Mouse (Mus musculus): ENCODE measurements around the gene Fkbp1b. TPM values are rescaled to one million over a fixed set of nuclear protein-coding genes. Genes with fewer than 3 reads are reported as not detected.

Gene Fkbp1b
- polyA plus RNA-seq, 1 experiment from 2014 or later = 7.4 TPM

- no peaks in the 10 kb centered on the region for H3K9me3 ChIP-seq
- no peak overlapping the region for H3K4me2 ChIP-seq
- no peak overlapping the region for H3K9ac ChIP-seq
- H3K27ac ChIP-seq = no peak overlapping the region
- ATAC-seq (ENCODE audit: borderline replicate concordance, extremely low read depth, low FRiP score, low TSS enrichment) = peak; percentile 10; the same call in 1 of the 2 replicates
- 63% methylated on average over 5 of the region's 5 CpGs for WGBS
- no peak overlapping the region for H3K4me3 ChIP-seq
- peaks cover 23% of the 10 kb centered on the region for H3K4me1 ChIP-seq
- H3K27me3 ChIP-seq = no peaks in the 10 kb centered on the region
- no peaks in the 10 kb centered on the region for H3K36me3 ChIP-seq
Observed at GRCm38 (mm10) chr12:4872983-4873477, 31.6 kb upstream of the Fkbp1b start.

- Histone ChIP-seq H3K27ac (no peak overlapping the region), H3K27me3 (no peaks in the 10 kb centered on the region), H3K4me2 (no peak overlapping the region), H3K9ac (no peak overlapping the region), H3K4me1 (peaks cover 23% of the 10 kb centered on the region), H3K4me3 (no peak overlapping the region), H3K36me3 (no peaks in the 10 kb centered on the region), H3K9me3 (no peaks in the 10 kb centered on the region)
- no peak for ATAC-seq (ENCODE audit: borderline replicate concordance, extremely low read depth, low FRiP score, low TSS enrichment)
- WGBS = 51% methylated on average over 4 of the region's 4 CpGs
Observed at GRCm38 (mm10) chr12:4872273-4872672, 30.9 kb upstream of the Fkbp1b start.

GRCm38 (mm10) chr12:4871260-4871659, 29.9 kb upstream of the Fkbp1b start:
- Histone ChIP-seq H3K9me3 (no peaks in the 10 kb centered on the region), H3K4me3 (no peak overlapping the region), H3K27me3 (no peaks in the 10 kb centered on the region), H3K4me2 (no peak overlapping the region), H3K9ac (no peak overlapping the region), H3K36me3 (no peaks in the 10 kb centered on the region), H3K4me1 (peaks cover 23% of the 10 kb centered on the region), H3K27ac (no peak overlapping the region)
- WGBS = 89% methylated on average over 5 of the region's 5 CpGs
- no peak for ATAC-seq (ENCODE audit: borderline replicate concordance, extremely low read depth, low FRiP score, low TSS enrichment)

GRCm38 (mm10) chr12:4868924-4869323, 27.5 kb upstream of the Fkbp1b start:
- no peak overlapping the region for H3K4me3 ChIP-seq
- WGBS = 79% methylated on average over 8 of the region's 8 CpGs

GRCm38 (mm10) chr12:4864338-4864690, 22.9 kb upstream of the Fkbp1b start:
- peak overlapping the region; percentile 71; the same call in 1 of the 2 replicates for H3K27ac ChIP-seq
- ATAC-seq (ENCODE audit: borderline replicate concordance, extremely low read depth, low FRiP score, low TSS enrichment) = no peak; the same call in 1 of the 2 replicates
- H3K4me3 ChIP-seq = no peak overlapping the region
- H3K36me3 ChIP-seq = no peaks in the 10 kb centered on the region
- H3K9me3 ChIP-seq = no peaks in the 10 kb centered on the region
- H3K4me1 ChIP-seq = peaks cover 18% of the 10 kb centered on the region
- H3K4me2 ChIP-seq = no peak overlapping the region
- H3K9ac ChIP-seq = no peak overlapping the region
- H3K27me3 ChIP-seq = no peaks in the 10 kb centered on the region
- 59% methylated on average over 4 of the region's 4 CpGs for WGBS

More at GRCm38 (mm10) chr12:4868924-4869323, 27.5 kb upstream of the Fkbp1b start:
- H3K4me1 ChIP-seq = peaks cover 17% of the 10 kb centered on the region
- no peak for ATAC-seq (ENCODE audit: borderline replicate concordance, extremely low read depth, low FRiP score, low TSS enrichment)
- no peak overlapping the region for H3K4me2 ChIP-seq
- no peak overlapping the region for H3K9ac ChIP-seq
- no peak overlapping the region for H3K27ac ChIP-seq
- no peaks in the 10 kb centered on the region for H3K27me3 ChIP-seq
- H3K9me3 ChIP-seq = no peaks in the 10 kb centered on the region
- H3K36me3 ChIP-seq = no peaks in the 10 kb centered on the region

GRCm38 (mm10) chr12:4863654-4864337, 22.4 kb upstream of the Fkbp1b start:
- peaks cover 18% of the 10 kb centered on the region for H3K4me1 ChIP-seq
- no peaks in the 10 kb centered on the region for H3K9me3 ChIP-seq
- no peaks in the 10 kb centered on the region for H3K27me3 ChIP-seq
- no peak overlapping the region for H3K4me2 ChIP-seq
- 30% methylated on average over 4 of the region's 4 CpGs for whole genome bisulfite sequencing
- H3K9ac ChIP-seq = no peak overlapping the region
- ATAC-seq (ENCODE audit: borderline replicate concordance, extremely low read depth, low FRiP score, low TSS enrichment) = peak; percentile 71; the same call in 1 of the 2 replicates
- peak overlapping the region; percentile 71 for H3K27ac ChIP-seq
- no peaks in the 10 kb centered on the region for H3K36me3 ChIP-seq
- H3K4me3 ChIP-seq = no peak overlapping the region

GRCm38 (mm10) chr12:4862672-4863071, 21.3 kb upstream of the Fkbp1b start:
- no peaks in the 10 kb centered on the region for H3K36me3 ChIP-seq
- no peaks in the 10 kb centered on the region for H3K9me3 ChIP-seq
- no peaks in the 10 kb centered on the region for H3K27me3 ChIP-seq
- no peak overlapping the region for H3K9ac ChIP-seq
- no peak overlapping the region for H3K4me3 ChIP-seq
- no peak overlapping the region for H3K4me2 ChIP-seq
- WGBS = 84% methylated on average over 4 of the region's 4 CpGs
- H3K27ac ChIP-seq = peak overlapping the region; percentile 26; the same call in 1 of the 2 replicates
- ATAC-seq (ENCODE audit: borderline replicate concordance, extremely low read depth, low FRiP score, low TSS enrichment) = no peak
- H3K4me1 ChIP-seq = peaks cover 18% of the 10 kb centered on the region

- Histone ChIP-seq H3K4me3 (no peak overlapping the region), H3K9ac (no peak overlapping the region), H3K9me3 (no peaks in the 10 kb centered on the region), H3K27ac (0 out of 2 replicates have a peak overlapping the region, but pooled peaks have one; percentile 6), H3K4me2 (no peak overlapping the region), H3K36me3 (peaks cover 12% of the 10 kb centered on the region), H3K4me1 (peaks cover 15% of the 10 kb centered on the region), H3K27me3 (no peaks in the 10 kb centered on the region)
- 37% methylated on average over 11 of the region's 11 CpGs for WGBS
- ATAC-seq (ENCODE audit: borderline replicate concordance, extremely low read depth, low FRiP score, low TSS enrichment) = no peak
Observed at GRCm38 (mm10) chr12:4859241-4859914, 18.0 kb upstream of the Fkbp1b start.

- H3K27me3 ChIP-seq = no peaks in the 10 kb centered on the region
- no peaks in the 10 kb centered on the region for H3K9me3 ChIP-seq
- peaks cover 19% of the 10 kb centered on the region for H3K36me3 ChIP-seq
- no peak overlapping the region for H3K4me2 ChIP-seq
- H3K4me1 ChIP-seq = no peaks in the 10 kb centered on the region
- 95% methylated on average over 2 of the region's 2 CpGs for WGBS
- H3K9ac ChIP-seq = no peak overlapping the region
- no peak overlapping the region for H3K27ac ChIP-seq
- no peak for ATAC-seq (ENCODE audit: borderline replicate concordance, extremely low read depth, low FRiP score, low TSS enrichment)
- no peak overlapping the region for H3K4me3 ChIP-seq
Observed at GRCm38 (mm10) chr12:4856834-4857233, 15.4 kb upstream of the Fkbp1b start.

GRCm38 (mm10) chr12:4856160-4856559, 14.8 kb upstream of the Fkbp1b start:
- ATAC-seq (ENCODE audit: borderline replicate concordance, extremely low read depth, low FRiP score, low TSS enrichment) = no peak
- Histone ChIP-seq H3K9me3 (no peaks in the 10 kb centered on the region), H3K36me3 (peaks cover 24% of the 10 kb centered on the region), H3K4me2 (no peak overlapping the region), H3K4me3 (no peak overlapping the region), H3K9ac (no peak overlapping the region), H3K27ac (no peak overlapping the region), H3K4me1 (no peaks in the 10 kb centered on the region), H3K27me3 (no peaks in the 10 kb centered on the region)
- WGBS = 98% methylated on average over 5 of the region's 5 CpGs

GRCm38 (mm10) chr12:4843741-4844140, 2.4 kb upstream of the Fkbp1b start:
- H3K27ac ChIP-seq = peak overlapping the region; percentile 58
- ATAC-seq (ENCODE audit: borderline replicate concordance, extremely low read depth, low FRiP score, low TSS enrichment) = peak; percentile 64; the same call in 1 of the 2 replicates
- 0 out of 2 replicates have a peak, but pooled peaks cover under 1% of the 10 kb centered on the region for H3K36me3 ChIP-seq
- H3K4me3 ChIP-seq = peak overlapping the region; percentile 70
- no peaks in the 10 kb centered on the region for H3K27me3 ChIP-seq
- peaks cover 18% of the 10 kb centered on the region for H3K4me1 ChIP-seq
- no peaks in the 10 kb centered on the region for H3K9me3 ChIP-seq
- WGBS = under 1% methylated on average over 12 of the region's 12 CpGs
- H3K9ac ChIP-seq = peak overlapping the region; percentile 51
- H3K4me2 ChIP-seq = peak overlapping the region; percentile 66

Data from lung, embryonic 15.5 days (tissue).